Mouse (Mus musculus) Patski (cell line): ENCODE measurements at regions not wholly inside any gene's neighbourhood (a gene's known extent, or its start where the extent isn't known, plus 50 kb on each side); places are given as distances from the start of the nearest gene placed in this dataset.

Experiments used
- ATAC-seq: fragments of 100-300 bp; one replicate; pipeline ENCODE4 v1.8.0; 2021
- CTCF ChIA-PET: fragments of 350-600 bp; sonication (Branson Sonifier 250); formaldehyde crosslinking; loops from one replicate; lab custom pipeline; 2022; ENCODE audit warnings: inconsistent platforms; lab: Charles Lee
- POLR2A ChIA-PET: fragments of 350-600 bp; sonication (Branson Sonifier 250); formaldehyde crosslinking; loops from one replicate; lab custom pipeline; 2022; ENCODE audit warnings: antibody characterized with exemption, inconsistent platforms; lab: Charles Lee
- DNase-seq: peaks from one replicate; pipeline ENCODE4 v3.0.0-alpha.2; 2011; ENCODE audit warnings: low read depth, low spot score
- H3K27me3 ChIP-seq: fragments of 371-371 bp; one replicate; pipeline ENCODE4 v1.5.1; 2021
- CTCF ChIP-seq: fragments of 100-300 bp; IDR thresholded peaks from one replicate; pipeline ENCODE4 v1.5.1; 2021
- in situ Hi-C: fragments of 300-500 bp; cut with MboI; formaldehyde crosslinking; loops from 3 replicates; pipeline ENCODE4 v1.11.1; 2018; ENCODE audit warnings: low pct_unique_long_range_greater_than_20kb, mixed read lengths

DNA sequence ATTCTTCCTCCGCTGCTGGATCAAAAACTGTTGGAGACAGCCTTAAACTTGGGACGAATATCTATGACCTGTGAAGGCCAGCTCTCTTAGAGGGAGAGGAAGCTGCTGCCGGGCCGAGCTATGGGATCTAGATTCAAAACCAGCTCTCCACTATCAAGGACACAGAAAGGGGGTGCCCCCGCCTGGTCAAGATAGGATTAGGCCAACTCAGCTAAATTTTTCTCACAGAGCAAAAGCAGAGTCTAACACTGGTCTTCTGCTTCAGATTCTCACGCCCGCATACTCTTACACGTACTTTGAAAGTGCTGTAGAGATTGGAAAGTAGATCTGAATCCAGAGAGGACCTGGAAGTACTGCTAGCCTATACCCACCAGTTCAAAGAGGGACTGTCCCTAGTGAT is 56.2 kb upstream of the Rbbp6 start:
- ChIA-PET POLR2A (no interaction called here), CTCF (interaction anchor here (0.9 to 1.1 kb wide), 2 partner anchors 10 to 657 kb away, joined by 3 read pairs; no protein-coding TSS in a partner anchor)
- no peaks in the 10 kb centered on the region for H3K27me3 ChIP-seq
- DNase-seq, result no peak
- TF ChIP-seq CTCF, result no peak
- ATAC-seq, result no peak
- in situ Hi-C loops, result loop anchor here (25.0 kb wide), 1 partner anchor 672 kb away; no protein-coding TSS in a partner anchor
